ENCODE assay signal across 1 mouse cellular context in genomic region chr1:78657671-78658440, GRCm38 (mm10).
TF ChIP-seq lines count a peak whose summit lies in the region.

Gene Acsl3 (plus strand): TSS chr1:78657825.
Gene Utp14b (plus strand): TSS chr1:78658038.

TF ChIP-seq in MEL, 35 proteins besides CTCF, POLR2A, EP300 and RAD21 (continued from another document):
- TF ChIP-seq MXI1 (IDR thresholded peaks at IDR 0.05; ENCODE audit: low read depth, low read length) = peak; percentile 8; the same call in 1 of the 2 replicates
- TF ChIP-seq POLR2AphosphoS2 (IDR thresholded peaks at IDR 0.05; ENCODE audit: low read length) = peak; percentile 85
- no peak for TF ChIP-seq BHLHE40 (IDR thresholded peaks at IDR 0.05; ENCODE audit: borderline replicate concordance, low read depth, low read length)
- peak; percentile 89 for TF ChIP-seq TBP (IDR thresholded peaks at IDR 0.05; ENCODE audit: low read depth, low read length)
- no peak; the same call in 1 of the 2 replicates for TF ChIP-seq E2F4 (IDR thresholded peaks at IDR 0.05; ENCODE audit: borderline replicate concordance, low read depth, low read length)
- no peak for TF ChIP-seq ETS1 (IDR thresholded peaks at IDR 0.05; ENCODE audit: low read depth, low read length)
- no peak; the same call in 1 of the 2 replicates for TF ChIP-seq MAZ (IDR thresholded peaks at IDR 0.05; ENCODE audit: low read depth, low read length)
- no peak for TF ChIP-seq KAT2A (conservative IDR thresholded peaks at IDR 0.05; ENCODE audit: low read depth, low read length)
- peak; percentile 87 for TF ChIP-seq USF1 (IDR thresholded peaks at IDR 0.05; ENCODE audit: low read depth, low read length)
- peak; percentile 4; the same call in 1 of the 2 replicates for TF ChIP-seq MAX (IDR thresholded peaks at IDR 0.05; ENCODE audit: low read length)
- no peak for TF ChIP-seq GATA1 (IDR thresholded peaks at IDR 0.05; ENCODE audit: low read depth, low read length)
